Mouse (Mus musculus) liver, embryonic 13.5 days (tissue): ENCODE measurements around the gene Mccc2. TPM values are rescaled to one million over a fixed set of nuclear protein-coding genes. Genes with fewer than 3 reads are reported as not detected.
A peak's percentile ranks its signal among the peaks of the same experiment; 100 is the strongest.
"Not testable (repeated sequence)": the region's sequence is repeated elsewhere in the genome, so short reads cannot be mapped to it uniquely, and the experiment has no call there.

Source experiments
- ATAC-seq: fragments of 200-750 bp; cut with Nextera tagmentation; 2 replicates; pipeline ENCODE4 v1.8.0; 2017; ENCODE audit warnings: low read depth, mild to moderate bottlenecking, moderate number of reproducible peaks, moderate library complexity
- DNase-seq: peaks from one replicate; pipeline ENCODE4 v3.0.0; 2022
- H3K27ac ChIP-seq: fragments of 300-500 bp; sonication (generic); 2 replicates; pipeline ENCODE4 v1.5.1; 2015; ENCODE audit warnings: moderate library complexity, mild to moderate bottlenecking, inconsistent platforms
- H3K27me3 ChIP-seq: fragments of 300-500 bp; sonication (generic); 2 replicates; pipeline ENCODE4 v1.6.1; 2015; ENCODE audit warnings: mild to moderate bottlenecking, inconsistent platforms
- H3K36me3 ChIP-seq: fragments of 300-500 bp; sonication (generic); 2 replicates; pipeline ENCODE4 v1.6.1; 2015; ENCODE audit warnings: mild to moderate bottlenecking, inconsistent platforms
- H3K4me1 ChIP-seq: fragments of 300-500 bp; sonication (generic); replicated peaks from 2 replicates; pipeline ENCODE4 v1.6.1; 2015; ENCODE audit warnings: inconsistent platforms
- H3K4me2 ChIP-seq: fragments of 300-500 bp; sonication (generic); 2 replicates; pipeline ENCODE4 v1.6.1; 2015; ENCODE audit warnings: inconsistent platforms, mild to moderate bottlenecking, moderate library complexity
- H3K4me3 ChIP-seq: fragments of 300-500 bp; sonication (generic); replicated peaks from 2 replicates; pipeline ENCODE4 v1.5.1; 2015; ENCODE audit warnings: mild to moderate bottlenecking, inconsistent platforms
- H3K9ac ChIP-seq: fragments of 300-500 bp; sonication (generic); 2 replicates; pipeline ENCODE4 v1.6.1; 2015; ENCODE audit warnings: mild to moderate bottlenecking, inconsistent platforms
- H3K9me3 ChIP-seq: fragments of 300-500 bp; sonication (generic); replicated peaks from 2 replicates; pipeline ENCODE4 v1.6.1; 2016; ENCODE audit warnings: inconsistent platforms
- WGBS: fragments of 180-500 bp; shearing (Covaris S2); methylation state at CpG from one replicate; pipeline ENCODE4 v1.1.7; 2015; ENCODE audit not compliant: insufficient replicate concordance; 5-methylcytosine and 5-hydroxymethylcytosine counted together
- polyA plus RNA-seq: library from polyadenylated mRNA; unstranded; fragments of >200 nt; fragmentation: Nextera tagmentation; extraction: Ambion mirVana; gene quantifications from 2 replicates; pipeline ENCODE4 v1.2.1, GENCODE M21; 2015

The Mccc2 gene
- 16.2 and 21.3 TPM in 2 replicates for polyA plus RNA-seq

GRCm38 (mm10) chr13:100014906-100015895, at the start of gene Mccc2:
Gene Mccc2, minus strand, starts transcription at chr13:100015639.
- peaks cover 5% of the 10 kb centered on the region for H3K36me3 ChIP-seq
- peak within 1 kb of the TSS; percentile 95 for H3K4me2 ChIP-seq
- H3K4me1 ChIP-seq, result peaks cover 32% of the 10 kb centered on the region
- no peaks in the 10 kb centered on the region for H3K27me3 ChIP-seq
- 4% methylated on average over 47 of the region's 47 CpGs for WGBS
- ATAC-seq (peak; percentile 99), DNase-seq (peak; percentile 82)
- peak within 1 kb of the TSS; percentile 74 for H3K9ac ChIP-seq
- peak within 1 kb of the TSS; percentile 66 for H3K27ac ChIP-seq
- peak within 1 kb of the TSS; percentile 73 for H3K4me3 ChIP-seq
- no peaks in the 10 kb centered on the region for H3K9me3 ChIP-seq

- H3K4me3 ChIP-seq, result no peak overlapping the region
- H3K9me3 ChIP-seq, result no peaks in the 10 kb centered on the region
- H3K27ac ChIP-seq, result no peak overlapping the region
- DNase-seq (no peak), ATAC-seq (no peak)
- peaks cover 74% of the 10 kb centered on the region for H3K36me3 ChIP-seq
- H3K27me3 ChIP-seq, result no peaks in the 10 kb centered on the region
- WGBS, result 88% methylated on average over 3 of the region's 3 CpGs
- no peak overlapping the region for H3K9ac ChIP-seq
- no peaks in the 10 kb centered on the region for H3K4me1 ChIP-seq
- no peak overlapping the region for H3K4me2 ChIP-seq
Observed at GRCm38 (mm10) chr13:100063936-100064335, 48.5 kb upstream of the Mccc2 start.

GRCm38 (mm10) chr13:100057738-100058137, 42.3 kb upstream of the Mccc2 start:
- H3K9me3 ChIP-seq, ATAC-seq, H3K27me3 ChIP-seq, H3K4me3 ChIP-seq, H3K27ac ChIP-seq, DNase-seq, H3K9ac ChIP-seq, H3K4me1 ChIP-seq, H3K4me2 ChIP-seq: not testable (repeated sequence)
- H3K36me3 ChIP-seq, result peaks cover 86% of the 10 kb centered on the region
- WGBS, result 87% methylated on average over 8 of the region's 8 CpGs

GRCm38 (mm10) chr13:100026013-100026412, 10.6 kb upstream of the Mccc2 start:
- WGBS, result 81% methylated on average over 6 of the region's 6 CpGs
- no peaks in the 10 kb centered on the region for H3K27me3 ChIP-seq
- no peak overlapping the region for H3K9ac ChIP-seq
- H3K27ac ChIP-seq, result no peak overlapping the region
- DNase-seq (no peak), ATAC-seq (no peak)
- no peak overlapping the region for H3K4me3 ChIP-seq
- no peak overlapping the region for H3K4me2 ChIP-seq
- no peaks in the 10 kb centered on the region for H3K9me3 ChIP-seq
- peaks cover 74% of the 10 kb centered on the region for H3K36me3 ChIP-seq
- H3K4me1 ChIP-seq, result no peaks in the 10 kb centered on the region

- Histone ChIP-seq H3K27ac (no peak overlapping the region), H3K4me1 (peaks cover 32% of the 10 kb centered on the region), H3K9me3 (no peaks in the 10 kb centered on the region), H3K9ac (no peak overlapping the region), H3K36me3 (peaks cover 16% of the 10 kb centered on the region), H3K4me2 (peak overlapping the region; percentile 95; the same call in 1 of the 2 replicates), H3K27me3 (no peaks in the 10 kb centered on the region), H3K4me3 (no peak overlapping the region)
- ATAC-seq, result no peak
- DNase-seq, result no peak
- 81% methylated on average over 9 of the region's 9 CpGs for WGBS
Observed at GRCm38 (mm10) chr13:100016891-100017290, 1.5 kb upstream of the Mccc2 start.

- Histone ChIP-seq H3K27me3 (no peaks in the 10 kb centered on the region), H3K9me3 (no peaks in the 10 kb centered on the region), H3K4me2 (peak overlapping the region; percentile 95), H3K36me3 (peaks cover 10% of the 10 kb centered on the region), H3K27ac (peak overlapping the region; percentile 66), H3K4me1 (peaks cover 32% of the 10 kb centered on the region), H3K4me3 (peak overlapping the region; percentile 73), H3K9ac (peak overlapping the region; percentile 74)
- peak; percentile 4; the same call in 1 of the 2 replicates for ATAC-seq
- 14% methylated on average over 8 of the region's 8 CpGs for WGBS
- DNase-seq, result no peak
Observed at GRCm38 (mm10) chr13:100015937-100016336, 498 bp upstream of the Mccc2 start.

- no peak overlapping the region for H3K27ac ChIP-seq
- H3K27me3 ChIP-seq, result no peaks in the 10 kb centered on the region
- no peak for DNase-seq
- no peak for ATAC-seq
- peaks cover 4% of the 10 kb centered on the region for H3K4me1 ChIP-seq
- no peaks in the 10 kb centered on the region for H3K9me3 ChIP-seq
- H3K9ac ChIP-seq, result no peak overlapping the region
- no peaks in the 10 kb centered on the region for H3K36me3 ChIP-seq
- WGBS, result 63% methylated on average over 12 of the region's 12 CpGs
- H3K4me3 ChIP-seq, result no peak overlapping the region
- H3K4me2 ChIP-seq, result no peak overlapping the region
Observed at GRCm38 (mm10) chr13:100005911-100006496, 9.4 kb downstream of the Mccc2 start.

GRCm38 (mm10) chr13:100001790-100002196, 13.6 kb downstream of the Mccc2 start:
- WGBS, result 43% methylated on average over 5 of the region's 5 CpGs
- Histone ChIP-seq H3K36me3 (no peaks in the 10 kb centered on the region), H3K9me3 (no peaks in the 10 kb centered on the region), H3K9ac (no peak overlapping the region), H3K4me3 (no peak overlapping the region), H3K4me2 (no peak overlapping the region), H3K27me3 (no peaks in the 10 kb centered on the region), H3K4me1 (peaks cover 4% of the 10 kb centered on the region), H3K27ac (no peak overlapping the region)
- ATAC-seq (peak; percentile 53), DNase-seq (peak; percentile 58)

GRCm38 (mm10) chr13:99999078-99999477, 16.4 kb downstream of the Mccc2 start:
- H3K9ac ChIP-seq, result no peak overlapping the region
- H3K9me3 ChIP-seq, result no peaks in the 10 kb centered on the region
- H3K27me3 ChIP-seq, result no peaks in the 10 kb centered on the region
- H3K27ac ChIP-seq, result no peak overlapping the region
- no peak overlapping the region for H3K4me3 ChIP-seq
- WGBS, result 80% methylated on average over 3 of the region's 3 CpGs
- no peak for ATAC-seq
- DNase-seq, result no peak
- H3K4me1 ChIP-seq, result peaks cover 4% of the 10 kb centered on the region
- no peaks in the 10 kb centered on the region for H3K36me3 ChIP-seq
- H3K4me2 ChIP-seq, result no peak overlapping the region

GRCm38 (mm10) chr13:99998099-99998498, 17.3 kb downstream of the Mccc2 start:
- H3K9me3 ChIP-seq, result no peaks in the 10 kb centered on the region
- H3K9ac ChIP-seq, result no peak overlapping the region
- no peaks in the 10 kb centered on the region for H3K27me3 ChIP-seq
- WGBS, result 74% methylated on average over 3 of the region's 3 CpGs
- no peaks in the 10 kb centered on the region for H3K36me3 ChIP-seq
- H3K27ac ChIP-seq, result no peak overlapping the region
- DNase-seq (no peak), ATAC-seq (no peak)
- no peak overlapping the region for H3K4me3 ChIP-seq
- peaks cover 4% of the 10 kb centered on the region for H3K4me1 ChIP-seq
- no peak overlapping the region for H3K4me2 ChIP-seq

GRCm38 (mm10) chr13:99989592-99989991, 25.8 kb downstream of the Mccc2 start:
- Histone ChIP-seq H3K9me3 (no peaks in the 10 kb centered on the region), H3K9ac (no peak overlapping the region), H3K36me3 (no peaks in the 10 kb centered on the region), H3K4me1 (no peaks in the 10 kb centered on the region), H3K27me3 (no peaks in the 10 kb centered on the region), H3K4me2 (no peak overlapping the region), H3K27ac (no peak overlapping the region), H3K4me3 (no peak overlapping the region)
- ATAC-seq (no peak), DNase-seq (no peak)
- 80% methylated on average over 4 of the region's 4 CpGs for WGBS
